Mouse (Mus musculus) myocyte (in vitro differentiated cells): ENCODE data around the gene Kcne1. TPM values are rescaled to one million over a fixed set of nuclear protein-coding genes. Genes with fewer than 3 reads are reported as not detected.

Experiments
- H3K27me3 ChIP-seq: one replicate; pipeline ENCODE4 v1.6.1; 2011; ENCODE audit not compliant: control insufficient read depth, insufficient read depth, insufficient read length
- H3K36me3 ChIP-seq: one replicate; pipeline ENCODE4 v1.6.1; 2011; ENCODE audit not compliant: control insufficient read depth, insufficient read depth
- H3K4me2 ChIP-seq: one replicate; pipeline ENCODE4 v1.6.1; 2011; ENCODE audit warnings: low read depth, control low read depth
- H3K4me3 ChIP-seq: one replicate; pipeline ENCODE4 v1.5.1; 2011; ENCODE audit warnings: mild to moderate bottlenecking, control low read depth, moderate library complexity
- H3K79me2 ChIP-seq: one replicate; pipeline ENCODE4 v1.6.1; 2011; ENCODE audit not compliant: control insufficient read depth, insufficient read depth
- H3ac ChIP-seq: one replicate; pipeline ENCODE4 v1.6.1; 2011; ENCODE audit not compliant: control insufficient read depth, insufficient read length
- CEBPB ChIP-seq: IDR thresholded peaks from 2 replicates; pipeline ENCODE4 v1.6.1; 2011; ENCODE audit warnings: mild to moderate bottlenecking, moderate library complexity; ENCODE audit not compliant: poor library complexity, insufficient read depth, severe bottlenecking
- E2F4 ChIP-seq: IDR thresholded peaks from one replicate; pipeline ENCODE4 v1.6.1; 2011; ENCODE audit warnings: mild to moderate bottlenecking, control low read depth, moderate library complexity; ENCODE audit not compliant: insufficient read depth
- MAX ChIP-seq: IDR thresholded peaks from one replicate; pipeline ENCODE4 v1.6.1; 2011; ENCODE audit warnings: low read depth, mild to moderate bottlenecking, control low read depth
- MYOD1 ChIP-seq, 3 experiments: IDR thresholded peaks; one replicate each; pipeline ENCODE4 v1.6.1; 2011; ENCODE audit warnings: control low read depth in 2 of 3, low read depth in 2 of 3, mild to moderate bottlenecking in 2 of 3, moderate library complexity in 1 of 3; ENCODE audit not compliant: insufficient read length in 2 of 3, control insufficient read depth in 1 of 3
- MYOG ChIP-seq, 3 experiments: IDR thresholded peaks; one replicate each; pipeline ENCODE4 v1.6.1; 2011; ENCODE audit warnings: control low read depth in 2 of 3, low read depth in 2 of 3, mild to moderate bottlenecking in 2 of 3; ENCODE audit not compliant: insufficient read length in 2 of 3, control insufficient read depth in 1 of 3, insufficient read depth in 1 of 3
- POLR2A ChIP-seq: IDR thresholded peaks from one replicate; pipeline ENCODE4 v1.6.1; 2011; ENCODE audit warnings: low read depth, mild to moderate bottlenecking, control low read depth, moderate library complexity; ENCODE audit not compliant: insufficient read length
- POLR2AphosphoS2 ChIP-seq: IDR thresholded peaks from one replicate; pipeline ENCODE4 v1.6.1; 2011; ENCODE audit warnings: low read depth, control low read depth; ENCODE audit not compliant: insufficient read length
- REST ChIP-seq: IDR thresholded peaks from one replicate; pipeline ENCODE4 v1.6.1; 2011; ENCODE audit warnings: mild to moderate bottlenecking, control low read depth, moderate library complexity; ENCODE audit not compliant: insufficient read depth, insufficient read length
- SRF ChIP-seq: IDR thresholded peaks from one replicate; pipeline ENCODE4 v1.6.1; 2011; ENCODE audit warnings: low read depth; ENCODE audit not compliant: control insufficient read depth, insufficient read length
- TCF12 ChIP-seq: IDR thresholded peaks from one replicate; pipeline ENCODE4 v1.6.1; 2011; ENCODE audit warnings: mild to moderate bottlenecking, control low read depth; ENCODE audit not compliant: poor library complexity, insufficient read depth, severe bottlenecking
- TCF3 ChIP-seq: IDR thresholded peaks from one replicate; pipeline ENCODE4 v1.6.1; 2011; ENCODE audit warnings: low read depth, control low read depth; ENCODE audit not compliant: insufficient read length
- USF1 ChIP-seq: IDR thresholded peaks from one replicate; pipeline ENCODE4 v1.6.1; 2011; ENCODE audit warnings: low read depth, mild to moderate bottlenecking, control low read depth, moderate library complexity
- polyA plus RNA-seq: library from polyadenylated mRNA; unstranded; fragments of >200 nt; fragmentation: generic; extraction: Trizol; gene quantifications from one replicate; pipeline ENCODE4 v1.2.1, GENCODE M21; 2012; ENCODE audit warnings: missing spikeins

Kcne1 gene
- not detected for polyA plus RNA-seq

DNA sequence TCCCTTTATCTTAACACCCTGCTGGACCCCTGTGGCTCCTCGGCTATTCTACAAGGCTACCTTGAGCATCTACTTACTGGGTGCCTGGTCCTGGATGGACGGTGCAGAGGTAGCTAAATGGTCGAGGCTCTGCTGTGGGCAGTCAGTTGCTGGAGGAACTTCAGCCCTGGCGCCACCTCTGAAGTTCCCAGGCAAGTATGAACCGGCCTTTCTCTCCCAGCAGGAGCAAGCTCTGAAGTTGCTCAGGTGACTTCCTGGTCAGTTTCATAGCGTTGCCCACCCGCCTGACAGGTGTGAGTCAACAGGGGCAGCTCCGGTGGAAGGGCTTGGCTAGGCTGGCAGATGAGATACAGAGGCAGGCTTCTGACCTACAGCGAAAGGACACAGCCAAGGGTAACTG is at the start of gene Kcne1:
Gene Kcne1, minus strand, starts transcription at position 240 of the 400 bp plus-strand sequence.
- H3K4me3 ChIP-seq, result no peak within 1 kb of the TSS

GRCm38 (mm10) chr16:92407883-92408282 is 48.6 kb upstream of the Kcne1 start:
- Histone ChIP-seq H3K36me3 (no peaks in the 10 kb centered on the region), H3K79me2 (no peaks in the 10 kb centered on the region), H3ac (no peak overlapping the region), H3K4me3 (no peak overlapping the region), H3K27me3 (no peaks in the 10 kb centered on the region), H3K4me2 (no peak overlapping the region)
- TF ChIP-seq TCF3, result no peak
- TF ChIP-seq REST, result no peak
- TF ChIP-seq POLR2AphosphoS2, result no peak
- TF ChIP-seq MAX, result no peak
- TF ChIP-seq USF1, result no peak
- TF ChIP-seq CEBPB, result no peak
- no peak for TF ChIP-seq SRF
- no peak for TF ChIP-seq POLR2A
- no peak for TF ChIP-seq E2F4
- TF ChIP-seq TCF12, result no peak
- no peak for TF ChIP-seq MYOG (IDR thresholded peaks at IDR 0.05; ENCODE audit: control insufficient read depth in 1 of 3, insufficient read depth in 1 of 3, insufficient read length in 2 of 3, low read depth in 2 of 3)
- TF ChIP-seq MYOD1 (IDR thresholded peaks at IDR 0.05; ENCODE audit: control insufficient read depth in 1 of 3, insufficient read length in 2 of 3, low read depth in 2 of 3), result no peak

More for the DNA sequence above, at the start of gene Kcne1:
- Histone ChIP-seq H3K36me3 (no peaks in the 10 kb centered on the region), H3ac (no peak within 1 kb of the TSS), H3K27me3 (peaks cover 55% of the 10 kb centered on the region), H3K79me2 (no peaks in the 10 kb centered on the region), H3K4me2 (no peak within 1 kb of the TSS)
- TF ChIP-seq MAX (no peak), E2F4 (no peak), REST (no peak), TCF3 (no peak), SRF (no peak), POLR2A (no peak), CEBPB (no peak), MYOG (IDR thresholded peaks at IDR 0.05; ENCODE audit: control insufficient read depth in 1 of 3, insufficient read depth in 1 of 3, insufficient read length in 2 of 3, low read depth in 2 of 3) (no peak), USF1 (no peak), MYOD1 (IDR thresholded peaks at IDR 0.05; ENCODE audit: control insufficient read depth in 1 of 3, insufficient read length in 2 of 3, low read depth in 2 of 3) (no peak), POLR2AphosphoS2 (no peak), TCF12 (no peak)

DNA sequence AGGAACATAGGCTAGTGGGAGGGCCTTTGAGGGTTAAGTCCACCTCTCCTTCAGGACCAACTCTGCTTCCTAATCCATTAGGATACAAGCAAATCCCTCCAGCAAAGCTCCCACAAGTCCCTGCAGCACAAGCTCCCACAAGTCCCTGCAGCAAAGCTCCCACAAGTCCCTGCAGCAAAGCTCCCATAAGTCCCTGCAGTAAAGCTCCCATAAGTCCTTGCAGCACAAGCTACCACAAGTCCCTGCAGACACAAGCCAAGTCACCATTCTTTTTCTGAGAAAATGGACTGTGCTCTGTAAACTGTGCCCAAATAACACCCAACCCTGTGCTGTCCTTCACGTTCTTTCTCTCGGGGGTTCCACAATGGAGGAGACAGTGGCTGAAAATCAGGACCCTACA is 44.9 kb upstream of the Kcne1 start:
- no peaks in the 10 kb centered on the region for H3K27me3 ChIP-seq
- H3K4me2 ChIP-seq, result no peak overlapping the region
- TF ChIP-seq MAX, result no peak
- no peak for TF ChIP-seq CEBPB
- no peak for TF ChIP-seq USF1
- no peak for TF ChIP-seq REST
- no peak for TF ChIP-seq TCF12
- no peak for TF ChIP-seq POLR2A
- TF ChIP-seq TCF3, result no peak
- H3K79me2 ChIP-seq, result no peaks in the 10 kb centered on the region
- no peak overlapping the region for H3ac ChIP-seq
- H3K4me3 ChIP-seq, result no peak overlapping the region
- no peaks in the 10 kb centered on the region for H3K36me3 ChIP-seq

DNA sequence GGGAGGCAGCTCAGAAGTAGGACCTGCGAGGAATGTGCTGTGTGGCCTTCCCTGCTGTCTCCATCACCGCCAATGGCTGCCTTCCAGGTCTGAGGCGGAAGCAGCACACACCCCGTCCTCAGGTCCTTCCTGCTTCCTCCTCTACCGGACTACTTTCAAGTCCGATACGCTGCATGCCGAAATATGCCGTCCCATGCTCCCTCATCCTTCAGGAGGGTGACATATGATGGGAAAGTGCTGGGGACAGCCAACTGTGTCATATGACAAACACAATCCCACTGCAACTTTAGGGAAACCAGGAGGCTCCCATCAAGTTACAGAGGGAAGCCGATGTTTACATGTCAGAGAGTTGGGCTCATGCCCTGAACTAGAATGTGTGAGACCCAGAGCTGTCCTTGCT is 43.8 kb upstream of the Kcne1 start:
- no peaks in the 10 kb centered on the region for H3K79me2 ChIP-seq
- TF ChIP-seq CEBPB (no peak), TCF3 (no peak), TCF12 (no peak), MYOG (IDR thresholded peaks at IDR 0.05; ENCODE audit: control insufficient read depth in 1 of 3, insufficient read depth in 1 of 3, insufficient read length in 2 of 3, low read depth in 2 of 3) (no peak), POLR2A (no peak), MYOD1 (IDR thresholded peaks at IDR 0.05; ENCODE audit: control insufficient read depth in 1 of 3, insufficient read length in 2 of 3, low read depth in 2 of 3) (no peak), USF1 (no peak)
- no peak overlapping the region for H3K4me2 ChIP-seq
- no peak overlapping the region for H3ac ChIP-seq
- H3K27me3 ChIP-seq, result no peaks in the 10 kb centered on the region
- H3K36me3 ChIP-seq, result no peaks in the 10 kb centered on the region
- H3K4me3 ChIP-seq, result no peak overlapping the region

- no peak overlapping the region for H3K4me2 ChIP-seq
- no peaks in the 10 kb centered on the region for H3K27me3 ChIP-seq
- no peak for TF ChIP-seq CEBPB
- TF ChIP-seq USF1, result no peak
- no peak for TF ChIP-seq MYOD1 (IDR thresholded peaks at IDR 0.05; ENCODE audit: control insufficient read depth in 1 of 3, insufficient read length in 2 of 3, low read depth in 2 of 3)
- TF ChIP-seq TCF12, result no peak
- TF ChIP-seq E2F4, result no peak
- TF ChIP-seq POLR2A, result no peak
- no peak for TF ChIP-seq POLR2AphosphoS2
- TF ChIP-seq MYOG (IDR thresholded peaks at IDR 0.05; ENCODE audit: control insufficient read depth in 1 of 3, insufficient read depth in 1 of 3, insufficient read length in 2 of 3, low read depth in 2 of 3), result no peak
- TF ChIP-seq SRF, result no peak
- no peak for TF ChIP-seq MAX
- TF ChIP-seq REST, result no peak
- no peak for TF ChIP-seq TCF3
- no peaks in the 10 kb centered on the region for H3K79me2 ChIP-seq
- no peaks in the 10 kb centered on the region for H3K36me3 ChIP-seq
- H3K4me3 ChIP-seq, result no peak overlapping the region
- H3ac ChIP-seq, result no peak overlapping the region
These were observed 42.9 kb upstream of the Kcne1 start for GRCm38 (mm10) chr16:92402216-92402615.
